Mouse (Mus musculus) brain, embryonic 14.5 days (tissue): ENCODE results near the gene Swi5.

Experiments
- CTCF ChIP-seq: fragments of 200-500 bp; IDR thresholded peaks from 2 replicates; pipeline ENCODE4 v1.5.1; 2012; ENCODE audit warnings: inconsistent platforms, mild to moderate bottlenecking, moderate library complexity, borderline replicate concordance; ENCODE audit not compliant: insufficient read depth, insufficient read length; ENCODE audit errors: extremely low read depth
- POLR2A ChIP-seq: fragments of 200-500 bp; IDR thresholded peaks from 2 replicates; pipeline ENCODE4 v1.6.1; 2012; ENCODE audit warnings: mild to moderate bottlenecking, inconsistent platforms, borderline replicate concordance; ENCODE audit not compliant: poor library complexity, insufficient read depth, insufficient read length, severe bottlenecking; ENCODE audit errors: extremely low read depth

DNA sequence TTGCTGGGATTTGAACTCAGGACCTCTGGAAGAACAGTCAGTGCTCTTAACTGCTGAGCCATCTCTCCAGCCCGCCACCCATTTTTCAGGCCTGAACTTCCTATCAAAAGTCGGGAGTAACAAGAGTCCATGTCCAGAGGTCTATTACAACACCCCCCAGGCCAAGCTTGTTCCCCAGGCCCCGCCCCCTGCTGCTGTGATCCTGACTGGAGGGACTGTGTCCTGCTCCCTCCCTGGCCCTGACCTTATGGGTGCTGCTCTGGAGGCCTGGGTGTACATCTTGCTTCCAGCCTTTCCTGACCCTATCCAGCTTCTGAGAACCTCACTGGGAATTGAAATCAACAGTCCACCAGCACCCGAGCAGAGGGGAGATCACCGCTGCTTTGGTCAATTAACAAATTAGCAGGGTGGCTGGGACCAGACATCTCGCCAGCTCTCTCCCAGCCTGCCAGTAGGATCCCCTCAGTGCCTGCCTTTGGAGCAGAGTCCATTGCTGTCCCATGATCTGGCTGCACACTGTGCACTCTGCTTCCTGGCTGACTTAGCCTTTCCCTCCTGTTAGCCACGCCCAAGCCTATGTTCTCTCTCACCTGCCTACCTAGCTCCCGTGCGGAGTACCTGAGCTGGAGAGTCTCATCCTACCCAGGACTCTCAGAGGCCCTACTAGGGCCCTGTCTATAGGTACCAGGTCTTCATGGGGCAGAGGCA is 33.9 kb upstream of the Swi5 start:
- TF ChIP-seq CTCF: no peak
- no peak for TF ChIP-seq POLR2A
